Mouse (Mus musculus) spleen, adult 2 months (tissue): ENCODE results near the gene Mettl1. TPM values are rescaled to one million over a fixed set of nuclear protein-coding genes. Genes with fewer than 3 reads are reported as not detected.

Source experiments
- DNase-seq, 2 experiments: peaks; one replicate each; pipeline versions ENCODE4 v3.0.0 to v3.0.0-alpha.2; 2012 to 2021; ENCODE audit warnings: low spot score in 2 of 2, low read depth in 1 of 2
- H3K27ac ChIP-seq: fragments of 200-500 bp; 2 replicates; pipeline ENCODE4 v1.5.1; 2012; ENCODE audit warnings: low read length, inconsistent platforms; ENCODE audit not compliant: insufficient read depth
- H3K27me3 ChIP-seq: fragments of 200-500 bp; 2 replicates; pipeline ENCODE4 v1.6.1; 2012; ENCODE audit warnings: mild to moderate bottlenecking, moderate library complexity, low read length, inconsistent platforms; ENCODE audit not compliant: control insufficient read depth, insufficient read depth
- H3K36me3 ChIP-seq: fragments of 200-500 bp; 2 replicates; pipeline ENCODE4 v1.6.1; 2012; ENCODE audit warnings: mild to moderate bottlenecking, low read length, inconsistent platforms; ENCODE audit not compliant: control insufficient read depth, insufficient read depth
- H3K4me1 ChIP-seq: fragments of 200-500 bp; 2 replicates; pipeline ENCODE4 v1.6.1; 2011; ENCODE audit warnings: inconsistent platforms; ENCODE audit not compliant: control insufficient read depth, insufficient read depth, insufficient read length
- H3K4me3 ChIP-seq: fragments of 200-500 bp; 2 replicates; pipeline ENCODE4 v1.5.1; 2011; ENCODE audit warnings: mild to moderate bottlenecking, inconsistent platforms; ENCODE audit not compliant: insufficient read depth, insufficient read length; ENCODE audit errors: extremely low read depth
- CTCF ChIP-seq: fragments of 200-500 bp; IDR thresholded peaks from 2 replicates; pipeline ENCODE4 v1.5.1; 2011; ENCODE audit warnings: mild to moderate bottlenecking, inconsistent platforms; ENCODE audit not compliant: insufficient read depth, insufficient read length, insufficient replicate concordance; ENCODE audit errors: extremely low read depth
- POLR2A ChIP-seq: fragments of 200-500 bp; IDR thresholded peaks from 2 replicates; pipeline ENCODE4 v1.6.1; 2011; ENCODE audit warnings: low read depth, low read length, inconsistent platforms
- WGBS: fragments of 180-500 bp; shearing (Covaris S2); methylation state at CpG from one replicate; pipeline ENCODE4 v1.1.7; 2018; 5-methylcytosine and 5-hydroxymethylcytosine counted together
- polyA plus RNA-seq: library from polyadenylated mRNA; depleted of rRNA; stranded (reverse); fragments of >200 nt; gene quantifications from 2 replicates; pipeline ENCODE4 v1.2.3, GENCODE M21; 2012

Gene Mettl1
- polyA plus RNA-seq, 1 experiment, result 14.9 TPM

GRCm38 (mm10) chr10:127002056-127002455 is 39.2 kb upstream of the Mettl1 start:
- no peak for DNase-seq
- Histone ChIP-seq H3K27ac (no peak overlapping the region), H3K4me3 (no peak overlapping the region), H3K36me3 (peaks cover 11% of the 10 kb centered on the region), H3K4me1 (no peaks in the 10 kb centered on the region), H3K27me3 (no peaks in the 10 kb centered on the region)
- TF ChIP-seq CTCF, result no peak
- no peak for TF ChIP-seq POLR2A
- WGBS, result 78% methylated on average over 1 of the region's 1 CpGs

- peaks cover 5% of the 10 kb centered on the region; the same call in 1 of the 2 replicates for H3K36me3 ChIP-seq
- TF ChIP-seq POLR2A (no peak), CTCF (no peak)
- WGBS, result 82% methylated on average over 5 of the region's 5 CpGs
- no peaks in the 10 kb centered on the region for H3K4me1 ChIP-seq
- no peak overlapping the region for H3K27ac ChIP-seq
- DNase-seq, result no peak
- H3K4me3 ChIP-seq, result no peak overlapping the region
- no peaks in the 10 kb centered on the region for H3K27me3 ChIP-seq
Observed at GRCm38 (mm10) chr10:127002765-127003164, 38.4 kb upstream of the Mettl1 start.

- H3K27me3 ChIP-seq, result no peaks in the 10 kb centered on the region
- DNase-seq, result no peak
- H3K27ac ChIP-seq, result no peak overlapping the region
- no peaks in the 10 kb centered on the region for H3K4me1 ChIP-seq
- H3K36me3 ChIP-seq, result no peaks in the 10 kb centered on the region; the same call in 1 of the 2 replicates
- no peak for TF ChIP-seq POLR2A
- no peak for TF ChIP-seq CTCF
- no peak overlapping the region for H3K4me3 ChIP-seq
- WGBS, result 87% methylated on average over 8 of the region's 8 CpGs
Observed at GRCm38 (mm10) chr10:127003334-127003733, 37.9 kb upstream of the Mettl1 start.

- TF ChIP-seq POLR2A (no peak), CTCF (no peak)
- 76% methylated on average over 7 of the region's 7 CpGs for WGBS
- no peak overlapping the region for H3K27ac ChIP-seq
- no peaks in the 10 kb centered on the region for H3K36me3 ChIP-seq
- H3K27me3 ChIP-seq, result no peaks in the 10 kb centered on the region
- no peaks in the 10 kb centered on the region for H3K4me1 ChIP-seq
- no peak for DNase-seq
- H3K4me3 ChIP-seq, result no peak overlapping the region
Observed at GRCm38 (mm10) chr10:127003806-127004205, 37.4 kb upstream of the Mettl1 start.

- no peak overlapping the region for H3K4me3 ChIP-seq
- WGBS, result 66% methylated on average over 5 of the region's 5 CpGs
- H3K27ac ChIP-seq, result no peak overlapping the region
- no peaks in the 10 kb centered on the region for H3K27me3 ChIP-seq
- no peaks in the 10 kb centered on the region for H3K4me1 ChIP-seq
- DNase-seq, result no peak
- TF ChIP-seq POLR2A (no peak), CTCF (no peak)
- H3K36me3 ChIP-seq, result no peaks in the 10 kb centered on the region
Observed at GRCm38 (mm10) chr10:127016488-127016887, 24.7 kb upstream of the Mettl1 start.

GRCm38 (mm10) chr10:127017071-127017470 is 24.1 kb upstream of the Mettl1 start:
- WGBS, result 34% methylated on average over 2 of the region's 2 CpGs
- no peak overlapping the region for H3K4me3 ChIP-seq
- no peaks in the 10 kb centered on the region for H3K4me1 ChIP-seq
- no peak for DNase-seq
- H3K27ac ChIP-seq, result no peak overlapping the region
- no peak for TF ChIP-seq CTCF
- no peak for TF ChIP-seq POLR2A
- no peaks in the 10 kb centered on the region for H3K27me3 ChIP-seq
- 0 out of 2 replicates have a peak, but pooled peaks cover 2% of the 10 kb centered on the region for H3K36me3 ChIP-seq

- no peaks in the 10 kb centered on the region for H3K4me1 ChIP-seq
- TF ChIP-seq CTCF (no peak), POLR2A (no peak)
- DNase-seq, result no peak
- no peak overlapping the region for H3K27ac ChIP-seq
- no peaks in the 10 kb centered on the region for H3K27me3 ChIP-seq
- WGBS, result 89% methylated on average over 16 of the region's 16 CpGs
- peaks cover 8% of the 10 kb centered on the region for H3K36me3 ChIP-seq
- H3K4me3 ChIP-seq, result no peak overlapping the region
Observed at GRCm38 (mm10) chr10:127018422-127018821, 22.8 kb upstream of the Mettl1 start.
